Mouse (Mus musculus): Measurements from ENCODE around the gene Med25. TPM values are rescaled to one million over a fixed set of nuclear protein-coding genes. Genes with fewer than 3 reads are reported as not detected.

Med25 gene
- polyA plus RNA-seq, 1 experiment from 2014 or later, result 76.8 TPM

- peaks cover 66% of the 10 kb centered on the region for H3K4me1 ChIP-seq (replicated peaks)
- no peak overlapping the region for H3K4me3 ChIP-seq
- H3K27me3 ChIP-seq (replicated peaks), result no peaks in the 10 kb centered on the region
- H3K9me3 ChIP-seq (replicated peaks), result no peaks in the 10 kb centered on the region
- H3K27ac ChIP-seq (ENCODE audit: poor library complexity, severe bottlenecking), result no peak overlapping the region
- ATAC-seq (ENCODE audit: insufficient number of reproducible peaks, low FRiP score), result no peak
- peaks cover 21% of the 10 kb centered on the region for H3K36me3 ChIP-seq
- 93% methylated on average over 2 of the region's 2 CpGs for WGBS
- no peak overlapping the region; the same call in 1 of the 2 replicates for H3K4me2 ChIP-seq
- no peak overlapping the region for H3K9ac ChIP-seq
Observed at GRCm38 (mm10) chr7:44853065-44853464, 39.4 kb downstream of the Med25 start.

GRCm38 (mm10) chr7:44852259-44853027, 40.1 kb downstream of the Med25 start:
- no peak overlapping the region for H3K9ac ChIP-seq
- H3K36me3 ChIP-seq, result peaks cover 21% of the 10 kb centered on the region
- H3K4me1 ChIP-seq (replicated peaks), result peaks cover 66% of the 10 kb centered on the region
- no peak overlapping the region; the same call in 1 of the 2 replicates for H3K4me2 ChIP-seq
- no peak for ATAC-seq (ENCODE audit: insufficient number of reproducible peaks, low FRiP score)
- H3K27ac ChIP-seq (ENCODE audit: poor library complexity, severe bottlenecking), result no peak overlapping the region
- no peaks in the 10 kb centered on the region for H3K9me3 ChIP-seq (replicated peaks)
- no peak overlapping the region for H3K4me3 ChIP-seq
- WGBS, result 87% methylated on average over 36 of the region's 36 CpGs
- no peaks in the 10 kb centered on the region for H3K27me3 ChIP-seq (replicated peaks)

DNA sequence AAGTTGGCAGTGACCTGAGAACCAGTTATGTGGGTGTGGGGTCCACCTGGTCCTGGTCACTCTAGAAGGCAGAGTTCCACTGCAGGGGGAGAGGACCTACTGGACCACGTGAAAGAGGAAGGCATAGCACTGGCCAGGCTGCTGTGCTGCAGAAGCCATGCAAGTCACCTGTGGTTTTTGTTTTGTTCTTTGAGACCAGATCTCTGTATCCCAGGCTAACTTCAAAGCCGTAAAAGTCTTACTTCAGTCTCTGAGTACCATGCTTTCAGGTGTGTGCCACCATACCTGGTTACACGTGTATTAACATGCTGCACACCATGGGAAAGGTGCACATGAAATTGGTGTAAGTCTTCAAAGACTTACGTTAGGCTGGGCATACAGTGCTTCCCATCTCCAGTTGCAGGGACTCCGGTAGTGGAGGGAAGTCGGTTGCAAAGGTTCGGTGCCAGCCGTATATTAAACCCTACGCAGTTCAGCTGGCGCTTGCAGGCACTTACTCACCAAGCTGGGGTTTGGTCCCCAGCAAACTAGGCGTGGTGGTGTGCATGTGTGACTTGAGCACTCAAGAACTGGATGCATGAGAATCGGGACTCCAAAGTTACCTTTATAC, 40.8 kb downstream of the Med25 start:
- 93% methylated on average over 12 of the region's 12 CpGs for WGBS
- no peak overlapping the region for H3K27ac ChIP-seq (ENCODE audit: poor library complexity, severe bottlenecking)

GRCm38 (mm10) chr7:44850789-44851624, 41.5 kb downstream of the Med25 start:
- peaks cover 61% of the 10 kb centered on the region for H3K4me1 ChIP-seq (replicated peaks)
- 77% methylated on average over 8 of the region's 8 CpGs for WGBS
- no peaks in the 10 kb centered on the region for H3K27me3 ChIP-seq (replicated peaks)
- ATAC-seq (ENCODE audit: insufficient number of reproducible peaks, low FRiP score), result no peak
- peak overlapping the region; percentile 94 for H3K9ac ChIP-seq
- H3K4me2 ChIP-seq, result peak overlapping the region; percentile 94
- no peaks in the 10 kb centered on the region for H3K9me3 ChIP-seq (replicated peaks)
- H3K4me3 ChIP-seq, result peak overlapping the region; percentile 91
- peak overlapping the region; percentile 98 for H3K27ac ChIP-seq (ENCODE audit: poor library complexity, severe bottlenecking)
- H3K36me3 ChIP-seq, result peaks cover 31% of the 10 kb centered on the region

More for the DNA sequence above, 40.8 kb downstream of the Med25 start:
- peak overlapping the region; percentile 94 for H3K9ac ChIP-seq
- no peaks in the 10 kb centered on the region for H3K27me3 ChIP-seq (replicated peaks)
- peaks cover 24% of the 10 kb centered on the region for H3K36me3 ChIP-seq
- peak overlapping the region; percentile 94; the same call in 1 of the 2 replicates for H3K4me2 ChIP-seq
- H3K9me3 ChIP-seq (replicated peaks), result no peaks in the 10 kb centered on the region
- no peak for ATAC-seq (ENCODE audit: insufficient number of reproducible peaks, low FRiP score)
- peak overlapping the region; percentile 91; the same call in 1 of the 2 replicates for H3K4me3 ChIP-seq
- peaks cover 67% of the 10 kb centered on the region for H3K4me1 ChIP-seq (replicated peaks)

- under 1% methylated on average over 32 of the region's 33 CpGs for WGBS
- peaks cover 40% of the 10 kb centered on the region for H3K36me3 ChIP-seq
- peak; percentile 52 for ATAC-seq (ENCODE audit: insufficient number of reproducible peaks, low FRiP score)
- H3K9ac ChIP-seq, result peak overlapping the region; percentile 94
- peak overlapping the region; percentile 94 for H3K4me2 ChIP-seq
- no peaks in the 10 kb centered on the region for H3K9me3 ChIP-seq (replicated peaks)
- H3K4me3 ChIP-seq, result peak overlapping the region; percentile 91
- H3K4me1 ChIP-seq (replicated peaks), result peaks cover 52% of the 10 kb centered on the region
- no peaks in the 10 kb centered on the region for H3K27me3 ChIP-seq (replicated peaks)
- peak overlapping the region; percentile 98 for H3K27ac ChIP-seq (ENCODE audit: poor library complexity, severe bottlenecking)
Observed at GRCm38 (mm10) chr7:44850146-44850545, 42.4 kb downstream of the Med25 start.

- Histone ChIP-seq H3K4me1 (replicated peaks) (peaks cover 48% of the 10 kb centered on the region), H3K27me3 (replicated peaks) (no peaks in the 10 kb centered on the region), H3K4me2 (peak overlapping the region; percentile 94), H3K9me3 (replicated peaks) (no peaks in the 10 kb centered on the region), H3K9ac (peak overlapping the region; percentile 94), H3K4me3 (peak overlapping the region; percentile 91), H3K36me3 (peaks cover 46% of the 10 kb centered on the region), H3K27ac (ENCODE audit: poor library complexity, severe bottlenecking) (peak overlapping the region; percentile 98)
- peak; percentile 77 for ATAC-seq (ENCODE audit: insufficient number of reproducible peaks, low FRiP score)
- WGBS, result under 1% methylated on average over 41 of the region's 41 CpGs
Observed at GRCm38 (mm10) chr7:44849416-44850111, 42.9 kb downstream of the Med25 start.

DNA sequence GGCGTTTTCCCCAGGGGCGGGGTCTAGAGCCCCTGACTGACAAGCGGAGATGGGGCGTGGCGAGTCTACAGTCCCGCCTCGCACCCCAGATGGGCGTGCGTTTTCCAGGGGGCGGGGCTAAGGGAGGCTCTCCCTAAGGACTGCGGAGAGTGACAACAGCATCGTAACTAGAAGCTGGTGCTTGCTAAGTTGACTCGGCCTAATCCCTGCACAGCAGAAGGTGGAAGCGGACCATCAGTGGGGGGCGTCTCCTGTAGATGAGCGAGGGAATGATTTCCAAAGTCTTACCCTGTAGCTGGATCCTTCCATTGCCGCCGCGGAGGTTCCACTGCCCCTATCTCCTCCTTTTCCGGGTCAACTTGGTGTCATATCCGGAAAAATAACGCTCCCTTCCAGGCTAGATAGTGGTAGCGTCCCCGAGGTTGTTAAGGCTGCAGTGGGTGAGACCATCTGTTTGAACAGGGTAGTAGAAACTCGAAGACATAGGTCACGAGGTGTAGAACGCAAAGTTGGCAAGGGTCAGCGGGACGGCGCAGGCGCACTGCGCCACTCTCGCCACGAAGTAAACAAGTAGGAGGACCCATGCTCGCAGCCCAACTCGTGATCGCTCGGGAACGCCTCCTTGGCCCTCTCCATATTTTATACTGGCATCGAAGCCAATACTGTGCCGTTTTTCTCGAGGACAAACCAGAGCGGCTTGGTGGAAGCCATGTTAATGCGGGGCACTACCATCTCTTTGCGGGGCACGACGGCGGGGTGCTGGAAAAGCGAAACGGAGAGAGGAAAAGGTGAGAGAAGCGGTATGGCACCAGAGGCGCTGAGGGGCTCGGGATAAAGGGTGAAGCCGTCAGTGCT, 43.7 kb downstream of the Med25 start, which contains the start of the genes Akt1s1 and Tbc1d17:
TSS of gene Akt1s1 (plus strand) at position 431 of the 855 bp plus-strand sequence.
TSS of gene Tbc1d17 (minus strand) at position 519 of the 855 bp plus-strand sequence.
- Histone ChIP-seq H3K27ac (ENCODE audit: poor library complexity, severe bottlenecking) (peak within 1 kb of the TSS; percentile 98), H3K9me3 (replicated peaks) (no peaks in the 10 kb centered on the region), H3K4me1 (replicated peaks) (peaks cover 42% of the 10 kb centered on the region), H3K4me2 (peak within 1 kb of the TSS; percentile 94), H3K27me3 (replicated peaks) (no peaks in the 10 kb centered on the region), H3K36me3 (peaks cover 53% of the 10 kb centered on the region), H3K4me3 (peak within 1 kb of the TSS; percentile 91), H3K9ac (peak within 1 kb of the TSS; percentile 94)
- under 1% methylated on average over 54 of the region's 54 CpGs for WGBS
- ATAC-seq (ENCODE audit: insufficient number of reproducible peaks, low FRiP score), result peak; percentile 87

DNA sequence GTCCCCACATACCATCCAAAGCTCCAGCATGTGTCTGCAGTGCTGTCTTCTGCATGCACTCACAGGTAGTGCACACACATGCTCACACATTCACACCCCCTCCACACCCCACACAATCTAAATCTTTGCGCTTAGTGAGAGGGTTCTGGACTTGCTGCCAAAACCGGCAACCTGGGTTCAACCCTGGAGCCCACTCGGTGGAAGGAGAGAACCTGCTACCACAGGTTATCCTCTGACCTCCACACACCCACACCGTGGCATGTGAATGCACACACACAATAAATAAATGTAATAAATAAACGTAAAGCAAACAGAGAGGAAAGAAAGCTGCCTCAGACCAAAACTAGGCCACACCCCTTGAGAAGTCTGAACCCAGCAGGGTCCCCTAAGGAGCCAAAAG, 44.7 kb downstream of the Med25 start:
- WGBS, result 78% methylated on average over 5 of the region's 5 CpGs
- Histone ChIP-seq H3K9ac (peak overlapping the region; percentile 68), H3K4me1 (replicated peaks) (peaks cover 33% of the 10 kb centered on the region), H3K36me3 (peaks cover 57% of the 10 kb centered on the region), H3K9me3 (replicated peaks) (no peaks in the 10 kb centered on the region), H3K4me3 (peak overlapping the region; percentile 91), H3K27ac (ENCODE audit: poor library complexity, severe bottlenecking) (0 out of 2 replicates have a peak overlapping the region, but pooled peaks have one; percentile 7), H3K4me2 (peak overlapping the region; percentile 94), H3K27me3 (replicated peaks) (no peaks in the 10 kb centered on the region)
- ATAC-seq (ENCODE audit: insufficient number of reproducible peaks, low FRiP score), result no peak

DNA sequence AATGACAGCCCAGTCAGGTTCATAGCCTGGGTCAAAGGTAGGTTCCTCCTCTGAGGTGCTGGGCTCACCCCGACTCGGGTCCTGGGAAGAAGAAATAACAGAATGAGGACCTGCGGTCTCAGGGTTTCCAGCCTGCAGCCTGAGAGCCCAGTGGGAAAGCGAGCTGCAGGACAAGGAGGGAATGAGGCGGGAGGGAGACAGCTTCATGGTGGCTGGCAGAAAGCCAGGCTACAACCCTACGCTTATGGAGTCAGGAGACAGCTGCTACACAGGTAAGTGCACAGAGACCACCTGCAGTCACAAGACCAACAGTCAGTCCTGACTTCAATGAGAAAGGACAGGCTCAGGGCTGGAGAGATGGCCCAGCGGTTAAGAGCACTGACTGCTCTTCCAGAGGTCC, 45.7 kb downstream of the Med25 start:
- no peak for ATAC-seq (ENCODE audit: insufficient number of reproducible peaks, low FRiP score)
- H3K27me3 ChIP-seq (replicated peaks), result peaks cover 3% of the 10 kb centered on the region; the same call in 1 of the 2 replicates
- H3K9ac ChIP-seq, result no peak overlapping the region
- H3K4me2 ChIP-seq, result no peak overlapping the region
- WGBS, result 90% methylated on average over 7 of the region's 7 CpGs
- peaks cover 24% of the 10 kb centered on the region for H3K4me1 ChIP-seq (replicated peaks)
- H3K9me3 ChIP-seq (replicated peaks), result no peaks in the 10 kb centered on the region
- H3K4me3 ChIP-seq, result no peak overlapping the region
- peaks cover 57% of the 10 kb centered on the region for H3K36me3 ChIP-seq
- no peak overlapping the region for H3K27ac ChIP-seq (ENCODE audit: poor library complexity, severe bottlenecking)

DNA sequence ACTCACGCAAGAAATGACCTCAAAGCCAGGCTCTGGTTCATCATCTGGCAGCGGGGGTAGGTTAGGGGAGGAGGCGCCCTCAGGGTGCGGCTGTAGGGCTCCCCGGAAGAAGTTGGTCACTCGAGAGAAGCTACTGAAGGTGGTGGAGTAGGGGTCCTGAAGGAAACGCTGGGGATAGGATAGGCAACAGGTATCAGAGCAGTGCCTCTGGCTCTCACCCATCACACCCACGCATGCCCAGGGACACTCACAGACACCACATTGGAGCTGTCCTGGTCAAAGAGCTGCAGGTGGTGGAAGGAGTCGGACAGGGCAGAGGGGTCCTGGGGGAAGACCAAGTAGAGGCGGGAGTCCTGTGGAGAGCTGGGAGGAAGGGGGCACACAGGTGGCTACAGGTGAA, 47.5 kb downstream of the Med25 start:
- ATAC-seq (ENCODE audit: insufficient number of reproducible peaks, low FRiP score), result no peak

More for the DNA sequence above, 47.5 kb downstream of the Med25 start:
- 89% methylated on average over 10 of the region's 10 CpGs for WGBS
- Histone ChIP-seq H3K4me3 (no peak overlapping the region), H3K36me3 (peaks cover 68% of the 10 kb centered on the region), H3K27me3 (replicated peaks) (peaks cover 21% of the 10 kb centered on the region), H3K9me3 (replicated peaks) (no peaks in the 10 kb centered on the region), H3K27ac (ENCODE audit: poor library complexity, severe bottlenecking) (no peak overlapping the region), H3K4me2 (no peak overlapping the region), H3K4me1 (replicated peaks) (peaks cover 14% of the 10 kb centered on the region), H3K9ac (no peak overlapping the region)

Measured in heart, embryonic 12.5 days (tissue).